Mouse (Mus musculus): ENCODE measurements around the gene Kat5. TPM values are rescaled to one million over a fixed set of nuclear protein-coding genes. Genes with fewer than 3 reads are reported as not detected.
A peak's percentile ranks its signal among the peaks of the same experiment; 100 is the strongest.

Gene Kat5
- polyA plus RNA-seq, 1 experiment from 2014 or later = 73.8 TPM

- DNase-seq (ENCODE audit: low spot score) = peak; percentile 2
Measured at GRCm38 (mm10) chr19:5572331-5573125, 37.5 kb downstream of the Kat5 start.

GRCm38 (mm10) chr19:5571831-5572230 lies 38.2 kb downstream of the Kat5 start:
- peak; percentile 69 for DNase-seq (ENCODE audit: low spot score)

GRCm38 (mm10) chr19:5570353-5571246 lies 39.4 kb downstream of the Kat5 start:
- no peak for DNase-seq (ENCODE audit: low spot score)

- no peak for DNase-seq (ENCODE audit: low spot score)
Measured at GRCm38 (mm10) chr19:5569521-5569920, 40.5 kb downstream of the Kat5 start.

GRCm38 (mm10) chr19:5568470-5569140 lies 41.4 kb downstream of the Kat5 start:
- DNase-seq (ENCODE audit: low spot score) = peak; percentile 89

- peak; percentile 89 for DNase-seq (ENCODE audit: low spot score)
Measured at GRCm38 (mm10) chr19:5567534-5568469, 42.2 kb downstream of the Kat5 start, which contains the start of gene Ap5b1. Gene Ap5b1 (plus strand): TSS chr19:5568025.

- DNase-seq (ENCODE audit: low spot score) = no peak
Measured at GRCm38 (mm10) chr19:5567180-5567533, 42.9 kb downstream of the Kat5 start.

- peak; percentile 4 for DNase-seq (ENCODE audit: low spot score)
Measured at GRCm38 (mm10) chr19:5566316-5566715, 43.7 kb downstream of the Kat5 start.

GRCm38 (mm10) chr19:5562776-5563175 lies 47.3 kb downstream of the Kat5 start:
- DNase-seq (ENCODE audit: low spot score) = no peak

GRCm38 (mm10) chr19:5561886-5562285 lies 48.2 kb downstream of the Kat5 start:
- no peak for DNase-seq (ENCODE audit: low spot score)

- no peak for DNase-seq (ENCODE audit: low spot score)
Measured at GRCm38 (mm10) chr19:5561252-5561790, 48.7 kb downstream of the Kat5 start.

- no peak for DNase-seq (ENCODE audit: low spot score)
Measured at GRCm38 (mm10) chr19:5560457-5561041, 49.5 kb downstream of the Kat5 start, which contains the start of gene Ovol1. Gene Ovol1 (minus strand): TSS chr19:5560646.

- DNase-seq (ENCODE audit: low spot score) = no peak
Measured at GRCm38 (mm10) chr19:5559631-5560456, 50.2 kb downstream of the Kat5 start.

- DNase-seq (ENCODE audit: low spot score) = no peak
Measured at GRCm38 (mm10) chr19:5559229-5559628, 50.8 kb downstream of the Kat5 start.

- no peak for DNase-seq (ENCODE audit: low spot score)
Measured at GRCm38 (mm10) chr19:5558770-5559169, 51.3 kb downstream of the Kat5 start.

GRCm38 (mm10) chr19:5558169-5558568 lies 51.9 kb downstream of the Kat5 start:
- no peak for DNase-seq (ENCODE audit: low spot score)

GRCm38 (mm10) chr19:5554212-5554611 lies 55.8 kb downstream of the Kat5 start:
- DNase-seq (ENCODE audit: low spot score) = no peak

- DNase-seq (ENCODE audit: low spot score) = no peak
Measured at GRCm38 (mm10) chr19:5553802-5554201, 56.2 kb downstream of the Kat5 start.

Measured in thymus, postnatal 0 days (tissue).